Mouse (Mus musculus): ENCODE measurements around the gene Odam.

Odam gene

GRCm38 (mm10) chr5:87884729-87885128 is at the start of gene Odam:
Odam (plus strand) TSS chr5:87885029.
- no peak for DNase-seq (ENCODE audit: extremely low spot score)

DNA sequence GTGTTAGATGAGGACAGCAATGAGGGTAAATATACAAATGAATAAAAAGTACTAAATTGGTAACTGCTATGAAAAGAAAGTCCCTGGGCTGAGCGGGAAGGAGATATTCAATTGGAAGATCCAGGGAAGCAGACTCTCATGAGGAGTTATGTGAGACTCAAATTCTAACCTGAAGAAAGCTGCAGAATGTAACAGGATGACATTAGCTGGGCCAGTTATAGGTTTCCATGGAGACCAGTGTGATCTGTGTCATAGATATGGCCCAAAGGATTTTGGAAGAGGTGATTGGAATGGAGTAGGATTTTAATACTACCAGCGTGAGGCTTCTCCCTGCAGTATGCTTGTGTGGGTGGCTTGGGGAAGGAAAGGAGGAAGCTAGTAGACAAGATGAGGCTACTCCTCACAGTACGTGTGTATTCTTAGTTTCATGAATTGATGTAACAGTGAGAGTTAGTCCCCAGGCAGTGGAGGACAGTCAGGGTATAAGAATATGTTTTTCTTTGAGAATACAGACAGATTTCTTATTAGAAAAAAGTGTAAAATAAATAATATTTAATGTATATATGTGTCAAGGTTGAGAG is 29.6 kb upstream of the Odam start:
- DNase-seq (ENCODE audit: extremely low spot score): no peak

- no peak for DNase-seq (ENCODE audit: extremely low spot score)
These were observed 14.7 kb upstream of the Odam start for GRCm38 (mm10) chr5:87870084-87870483.

- no peak for DNase-seq (ENCODE audit: extremely low spot score)
These were observed 13.4 kb upstream of the Odam start for GRCm38 (mm10) chr5:87871423-87871822.

DNA sequence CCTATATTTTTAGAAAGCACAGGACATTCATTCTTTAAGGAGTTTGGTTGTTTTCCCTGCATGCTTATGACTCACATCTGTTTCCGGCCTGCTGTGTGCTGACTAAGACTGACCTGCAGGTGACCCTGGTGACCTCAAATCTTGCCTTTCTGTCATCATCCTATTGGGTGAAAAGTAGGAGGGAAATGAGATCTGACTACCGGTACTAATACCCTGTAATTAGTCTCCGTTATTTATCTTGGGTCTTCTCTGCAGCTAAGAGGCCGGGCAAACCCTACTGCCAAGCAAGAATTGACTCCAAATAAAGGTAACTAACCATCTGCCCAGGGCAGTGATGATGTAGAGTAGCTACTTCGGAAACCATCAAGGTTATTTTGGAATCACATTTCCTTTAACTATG is 40.5 kb downstream of the Odam start, which contains the start of gene Csn3:
Csn3 (plus strand) TSS at position 208 of the 400 bp plus-strand sequence.
- peak; percentile 54 for DNase-seq (ENCODE audit: extremely low spot score)

GRCm38 (mm10) chr5:87931603-87932002 is 46.8 kb downstream of the Odam start:
- DNase-seq (ENCODE audit: extremely low spot score): no peak

- no peak for DNase-seq (ENCODE audit: extremely low spot score)
These were observed 55.9 kb downstream of the Odam start for GRCm38 (mm10) chr5:87940752-87941151.

- no peak for DNase-seq (ENCODE audit: extremely low spot score)
These were observed 57.7 kb downstream of the Odam start for GRCm38 (mm10) chr5:87942515-87942914.
